Mouse (Mus musculus) layer of hippocampus, postnatal 10 days (tissue): Measurements from ENCODE around the gene Lyst. TPM values are rescaled to one million over a fixed set of nuclear protein-coding genes. Genes with fewer than 3 reads are reported as not detected.
A peak's percentile ranks its signal among the peaks of the same experiment; 100 is the strongest.

Source experiments
- DNase-seq, 2 experiments: peaks; one replicate each; pipeline ENCODE4 v3.0.0; 2021; ENCODE audit warnings: low spot score in 2 of 2
- total RNA-seq, 2 experiments: library from RNA; stranded (reverse); gene quantifications; 2 replicates each; pipeline ENCODE4 v1.2.3; 2021

Gene Lyst
- total RNA-seq, 2 experiments from 2014 or later: 44.3 to 47.5 TPM

GRCm38 (mm10) chr13:13572941-13573340, 17.3 kb upstream of the Lyst start:
- DNase-seq: no peak

DNA sequence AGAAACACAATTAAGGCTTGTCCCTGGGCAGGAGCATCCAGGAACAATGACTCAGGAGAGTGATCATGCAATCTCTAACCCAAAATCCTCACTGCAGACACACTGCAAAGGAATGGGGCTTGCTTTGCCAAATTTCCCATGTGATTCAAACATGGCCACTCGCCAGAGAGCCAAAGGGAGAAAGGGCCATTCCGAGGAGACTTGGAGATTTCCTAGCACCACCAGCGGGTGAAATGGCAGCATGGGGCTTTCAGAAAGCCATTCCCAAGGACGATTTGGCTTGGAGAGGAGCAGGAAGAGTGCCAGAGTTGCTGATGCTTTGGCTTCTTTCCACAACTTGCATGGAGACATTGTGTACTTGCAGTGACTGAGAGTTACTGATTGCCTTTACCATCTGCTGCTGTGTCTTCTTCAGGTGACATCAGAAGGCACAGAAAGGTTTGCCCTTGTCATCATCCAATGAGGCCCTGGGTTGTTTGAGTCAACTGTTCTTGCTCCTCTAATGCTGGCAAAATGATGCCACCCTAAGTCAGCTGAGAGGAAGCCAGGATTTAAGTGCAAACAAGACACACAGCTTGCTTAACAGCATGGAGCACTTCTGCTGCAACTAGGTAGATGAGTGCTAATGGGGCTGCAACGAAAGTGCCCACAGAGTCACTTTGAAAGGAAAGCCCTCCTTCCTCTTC, 16.5 kb upstream of the Lyst start:
- peak; percentile 65 to 67 for DNase-seq

DNA sequence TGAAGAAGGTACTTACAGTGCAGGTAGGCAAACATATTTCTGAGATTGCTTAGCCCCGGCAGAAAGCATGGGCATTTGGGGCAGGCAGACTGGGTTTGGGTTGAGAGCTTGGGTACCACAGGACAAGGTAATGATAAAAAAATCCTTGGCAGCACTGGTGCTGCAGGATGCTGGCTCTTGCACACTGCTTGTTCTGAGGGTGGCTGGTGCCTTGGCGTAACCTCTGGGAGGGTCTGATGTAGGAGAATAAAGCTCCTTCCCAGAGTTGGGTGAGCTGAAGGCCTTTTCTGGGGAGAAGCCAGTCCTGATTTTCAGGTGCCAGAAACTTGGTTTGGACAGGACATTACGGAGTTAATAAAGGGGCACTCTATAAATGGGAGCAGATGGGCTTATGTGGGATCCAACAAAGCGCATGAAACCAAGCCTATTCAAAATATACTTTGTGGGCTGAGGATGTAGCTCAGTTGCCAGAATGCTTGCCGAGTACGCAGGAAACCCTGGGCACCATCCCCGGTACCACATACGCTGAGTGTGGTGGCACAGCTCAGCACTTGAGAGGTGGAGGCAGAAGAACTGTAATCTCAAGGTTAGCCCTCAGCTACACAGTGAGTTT, 15.8 kb upstream of the Lyst start:
- DNase-seq: peak in 1 of 2 experiments; percentile 29

DNA sequence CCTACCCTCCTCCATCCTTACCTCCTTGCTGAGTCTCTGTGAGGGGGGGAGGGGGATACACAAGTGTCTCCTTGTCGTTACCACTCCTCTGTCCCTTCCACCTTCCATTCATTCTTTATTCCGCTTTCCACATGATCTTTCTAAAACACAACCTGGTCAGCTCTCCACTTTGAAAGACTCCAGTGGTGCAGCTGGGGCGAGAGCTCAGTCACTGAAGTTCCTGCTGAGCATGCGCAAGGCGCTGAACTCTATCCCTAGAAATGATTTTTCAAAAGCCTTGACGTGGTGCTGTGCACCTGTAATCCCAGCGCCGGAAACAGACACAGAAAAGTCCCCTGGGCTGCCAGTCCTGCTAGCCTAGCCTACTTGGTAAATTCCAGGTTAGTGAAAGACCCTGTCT, 15.1 kb upstream of the Lyst start:
- no peak for DNase-seq

DNA sequence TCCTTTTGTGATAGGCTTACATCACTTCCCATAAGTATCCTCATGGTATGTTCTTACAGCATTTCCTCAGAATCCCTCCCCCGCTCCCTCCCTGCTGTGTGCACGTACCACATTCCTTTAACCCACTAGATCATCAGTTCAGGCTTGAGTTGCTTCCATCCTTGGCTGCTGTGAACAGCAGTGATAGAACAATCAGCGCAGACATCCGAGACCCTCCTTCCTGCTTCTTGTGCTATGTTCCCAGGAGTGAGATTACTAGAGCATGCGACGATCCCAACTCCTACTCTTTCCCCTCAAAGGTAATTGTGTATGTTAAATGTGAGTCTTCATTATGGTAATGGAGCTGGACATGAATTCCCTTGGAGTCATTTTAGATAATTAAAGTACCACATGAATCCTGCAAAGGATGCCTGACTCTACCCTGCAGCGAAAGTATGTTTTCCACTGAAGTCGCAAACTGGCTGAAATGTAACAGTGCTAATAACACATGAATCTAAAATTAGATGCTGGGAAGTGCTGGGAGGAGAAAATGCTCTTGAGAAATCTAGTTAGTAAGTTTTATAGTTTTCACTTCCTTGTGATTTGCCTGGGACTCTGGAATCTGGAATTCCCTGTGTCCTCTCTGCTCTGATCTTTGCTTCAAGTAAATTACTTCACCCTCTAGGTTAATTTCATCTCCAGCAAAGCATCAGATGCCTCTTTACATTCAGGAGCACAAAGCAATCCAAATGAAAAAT, 13.6 kb upstream of the Lyst start:
- no peak for DNase-seq

DNA sequence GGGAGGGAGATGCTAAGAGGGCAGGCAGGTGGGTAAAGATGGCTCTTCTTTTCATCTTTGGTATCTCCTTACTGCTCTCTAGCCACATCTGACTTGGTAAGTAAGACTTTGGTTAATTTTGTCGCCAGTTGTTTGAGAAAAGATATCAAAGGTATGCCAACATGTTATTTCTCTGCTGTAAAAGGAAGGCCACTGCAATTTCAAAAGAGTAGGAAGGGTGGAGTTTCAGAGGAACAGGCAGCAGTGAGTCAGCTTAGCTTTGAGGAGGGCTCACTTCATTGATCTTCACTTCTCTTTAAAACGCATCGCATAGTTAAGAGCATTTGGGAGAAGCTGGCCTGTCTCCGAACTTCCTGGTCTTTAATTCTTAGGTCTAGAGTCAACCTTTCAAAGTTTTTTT, 8.2 kb upstream of the Lyst start:
- DNase-seq: no peak

DNA sequence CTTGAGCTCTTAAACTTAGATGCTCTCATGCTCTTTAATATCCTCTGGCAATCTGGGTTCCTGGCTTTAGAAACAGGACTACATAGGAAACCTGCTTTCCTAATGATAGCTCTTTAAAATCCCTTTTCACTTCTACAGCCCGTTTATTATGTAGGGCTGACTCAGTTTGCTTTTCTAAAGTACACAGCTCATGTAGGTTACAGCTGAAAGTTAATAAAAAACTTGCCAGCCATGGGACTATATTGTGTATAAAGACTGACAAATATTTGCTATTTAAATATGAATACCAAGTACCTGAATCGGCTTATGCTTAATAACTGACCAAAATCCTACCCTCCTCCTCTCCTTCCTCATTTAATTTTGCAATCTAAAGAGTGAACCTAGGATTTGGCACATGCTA, 6.7 kb upstream of the Lyst start:
- DNase-seq: no peak

- no peak for DNase-seq
Measured at GRCm38 (mm10) chr13:13587653-13588184, 2.5 kb upstream of the Lyst start.

- no peak for DNase-seq
Measured at GRCm38 (mm10) chr13:13588518-13588917, 1.7 kb upstream of the Lyst start.

GRCm38 (mm10) chr13:13589032-13589431, 1.2 kb upstream of the Lyst start:
- no peak for DNase-seq

DNA sequence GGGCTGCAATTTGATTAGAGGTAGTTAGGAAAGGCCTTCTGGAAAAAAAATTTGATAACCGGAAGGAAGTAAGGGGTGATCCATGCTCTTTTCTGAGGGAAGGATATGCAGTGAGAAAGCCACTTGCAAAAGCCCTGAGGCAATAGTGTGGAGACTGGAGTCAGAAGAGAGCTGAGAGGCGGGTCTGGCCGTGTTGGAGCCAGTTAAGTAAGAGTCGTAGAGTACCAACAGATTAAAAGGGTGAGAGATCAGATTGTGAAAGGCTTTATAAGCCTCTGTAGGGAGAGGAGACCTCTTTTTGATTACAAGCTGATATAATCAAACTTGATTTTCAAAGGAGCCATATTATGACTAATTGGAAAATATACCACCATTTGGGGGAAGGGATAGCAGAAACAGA, 1.7 kb downstream of the Lyst start:
- DNase-seq: no peak

GRCm38 (mm10) chr13:13596424-13597044, 6.3 kb downstream of the Lyst start:
- DNase-seq: no peak

- no peak for DNase-seq
Measured at GRCm38 (mm10) chr13:13597896-13598295, 7.7 kb downstream of the Lyst start.

DNA sequence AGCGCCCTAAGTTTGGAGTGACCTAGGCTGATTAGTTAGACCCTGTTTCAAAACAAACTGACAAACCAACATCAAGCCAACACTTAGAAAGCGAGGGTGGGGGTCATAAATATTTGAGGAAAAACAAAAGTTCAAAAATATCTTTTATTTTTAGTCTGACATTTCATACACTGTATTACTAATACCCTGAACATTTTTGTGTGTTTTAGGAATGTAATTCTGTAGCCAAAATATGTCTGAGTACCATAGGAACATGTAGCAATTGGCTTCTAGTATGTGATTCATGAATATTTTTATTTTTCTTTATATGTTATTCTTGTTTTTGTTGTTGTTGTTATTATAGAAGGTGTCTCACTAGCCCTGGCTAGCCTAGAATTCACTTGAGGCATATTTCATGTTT, 11.2 kb downstream of the Lyst start:
- DNase-seq: no peak

DNA sequence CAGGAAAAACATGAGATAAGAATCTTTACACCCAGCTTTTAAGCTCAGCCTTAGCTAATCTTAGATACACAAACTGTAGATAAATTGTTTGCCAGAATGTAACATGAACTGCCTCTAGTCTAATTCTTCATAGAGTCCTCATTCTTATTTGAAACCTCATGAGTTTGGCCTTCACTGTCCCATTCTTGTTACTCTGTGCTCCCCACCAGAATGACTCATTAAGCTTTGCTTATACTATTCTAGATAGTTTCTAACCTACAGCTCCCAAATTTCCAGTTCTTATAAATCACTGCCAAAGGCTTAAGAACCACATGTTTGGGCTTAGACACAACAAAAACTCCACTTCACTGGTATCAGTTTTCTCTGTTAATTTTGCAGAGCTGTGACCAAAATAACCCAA, 16.0 kb downstream of the Lyst start:
- no peak for DNase-seq

DNA sequence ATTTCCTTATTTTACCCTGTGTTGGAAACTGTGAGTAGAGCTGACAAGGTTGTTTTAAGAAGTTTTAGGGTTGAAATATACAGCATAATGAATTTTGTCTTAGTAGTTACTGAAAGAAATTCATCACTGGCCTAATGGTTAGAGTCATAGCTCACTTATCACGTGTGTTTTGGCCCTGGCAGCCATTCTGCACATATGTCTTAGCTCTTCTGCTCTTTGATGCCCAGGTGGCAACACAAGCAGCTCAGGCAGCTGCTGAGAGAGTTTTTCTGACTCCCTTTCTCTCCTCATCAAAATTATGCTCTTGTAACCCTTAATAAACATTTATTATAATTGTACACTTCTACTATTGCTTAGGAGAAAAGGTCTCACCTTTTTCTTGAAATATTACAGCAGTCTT, 18.1 kb downstream of the Lyst start:
- DNase-seq: no peak

GRCm38 (mm10) chr13:13609655-13610054, 19.5 kb downstream of the Lyst start:
- DNase-seq: no peak

GRCm38 (mm10) chr13:13612882-13613281, 22.7 kb downstream of the Lyst start:
- peak; percentile 19 to 39 for DNase-seq

DNA sequence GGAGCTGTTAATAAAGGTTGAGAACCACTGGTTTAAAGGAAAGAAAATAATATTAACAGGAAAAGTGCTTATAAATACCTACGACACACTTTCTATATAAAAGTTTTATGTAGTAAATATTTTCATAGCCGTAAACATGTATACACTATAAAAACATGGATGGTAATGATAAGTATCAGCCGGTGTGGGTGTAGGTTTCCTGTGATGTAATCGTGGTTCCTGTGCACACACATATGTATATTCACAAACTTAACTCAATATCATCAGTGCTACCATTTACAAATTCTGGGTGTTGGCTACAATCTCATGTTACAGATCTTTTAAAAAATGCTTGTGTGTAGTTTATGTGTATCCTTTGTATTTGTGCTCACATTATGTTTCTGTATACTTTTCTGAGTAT, 24.0 kb downstream of the Lyst start:
- DNase-seq: no peak

- no peak for DNase-seq
Measured at GRCm38 (mm10) chr13:13621456-13621855, 31.3 kb downstream of the Lyst start.

DNA sequence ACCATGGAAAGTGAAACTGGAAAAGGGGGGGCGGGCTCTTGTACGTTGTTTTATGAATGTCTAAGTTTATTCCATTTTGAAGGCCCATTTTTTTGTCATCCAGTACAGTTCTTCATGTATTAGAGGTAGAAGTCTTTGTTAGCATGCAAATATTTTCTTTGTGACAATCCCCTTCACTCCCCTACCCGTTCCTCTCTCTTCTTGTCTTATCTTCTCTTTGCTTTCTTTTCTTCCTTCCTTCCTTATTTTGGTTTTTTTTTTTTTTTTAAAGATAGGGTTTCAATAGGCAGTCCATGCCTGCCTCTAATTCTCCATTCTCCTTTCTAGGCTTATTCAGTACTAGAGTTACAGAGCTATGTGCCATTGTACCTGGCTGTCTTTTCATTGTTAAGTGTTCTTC, 32.4 kb downstream of the Lyst start:
- no peak for DNase-seq

- DNase-seq: no peak
Measured at GRCm38 (mm10) chr13:13633746-13634145, 43.5 kb downstream of the Lyst start.
